Mouse (Mus musculus) gonadal fat pad, adult 2 months (tissue): ENCODE measurements around the gene St8sia1. TPM values are rescaled to one million over a fixed set of nuclear protein-coding genes. Genes with fewer than 3 reads are reported as not detected.

ENCODE experiments used
- DNase-seq: peaks from one replicate; pipeline ENCODE4 v3.0.0-alpha.2; 2012; ENCODE audit warnings: low read depth
- polyA plus RNA-seq: library from polyadenylated mRNA; depleted of rRNA; stranded (reverse); fragments of >200 nt; gene quantifications from 2 replicates; pipeline ENCODE4 v1.2.3, GENCODE M21; 2012

St8sia1 gene
- polyA plus RNA-seq, 1 experiment, result 0.04 TPM

- DNase-seq, result no peak
These were observed 15.7 kb upstream of the St8sia1 start for GRCm38 (mm10) chr6:142979665-142980660.

DNA sequence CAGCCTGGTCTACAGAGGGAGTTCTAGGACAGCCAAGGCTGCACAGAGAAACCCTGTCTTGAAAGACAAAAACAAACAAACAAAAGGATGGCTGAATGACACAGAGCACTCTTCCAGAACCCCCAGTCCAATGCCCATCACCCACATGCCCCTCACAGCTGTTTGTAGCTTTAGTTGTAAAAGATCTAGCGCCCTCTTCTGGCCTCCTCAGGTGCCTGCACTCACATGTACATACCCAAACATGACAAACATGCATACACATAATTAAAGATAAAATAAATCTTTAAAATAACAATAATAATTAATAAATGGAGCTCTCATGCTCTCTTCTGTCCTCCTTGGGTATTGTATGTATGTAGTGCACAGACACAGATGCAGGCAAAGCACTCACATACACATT lies 13.0 kb upstream of the St8sia1 start:
- no peak for DNase-seq

- DNase-seq, result no peak
These were observed 9.0 kb upstream of the St8sia1 start for GRCm38 (mm10) chr6:142973289-142973688.

GRCm38 (mm10) chr6:142972205-142972604 lies 8.0 kb upstream of the St8sia1 start:
- no peak for DNase-seq

GRCm38 (mm10) chr6:142967407-142967806 lies 3.2 kb upstream of the St8sia1 start:
- DNase-seq, result no peak

DNA sequence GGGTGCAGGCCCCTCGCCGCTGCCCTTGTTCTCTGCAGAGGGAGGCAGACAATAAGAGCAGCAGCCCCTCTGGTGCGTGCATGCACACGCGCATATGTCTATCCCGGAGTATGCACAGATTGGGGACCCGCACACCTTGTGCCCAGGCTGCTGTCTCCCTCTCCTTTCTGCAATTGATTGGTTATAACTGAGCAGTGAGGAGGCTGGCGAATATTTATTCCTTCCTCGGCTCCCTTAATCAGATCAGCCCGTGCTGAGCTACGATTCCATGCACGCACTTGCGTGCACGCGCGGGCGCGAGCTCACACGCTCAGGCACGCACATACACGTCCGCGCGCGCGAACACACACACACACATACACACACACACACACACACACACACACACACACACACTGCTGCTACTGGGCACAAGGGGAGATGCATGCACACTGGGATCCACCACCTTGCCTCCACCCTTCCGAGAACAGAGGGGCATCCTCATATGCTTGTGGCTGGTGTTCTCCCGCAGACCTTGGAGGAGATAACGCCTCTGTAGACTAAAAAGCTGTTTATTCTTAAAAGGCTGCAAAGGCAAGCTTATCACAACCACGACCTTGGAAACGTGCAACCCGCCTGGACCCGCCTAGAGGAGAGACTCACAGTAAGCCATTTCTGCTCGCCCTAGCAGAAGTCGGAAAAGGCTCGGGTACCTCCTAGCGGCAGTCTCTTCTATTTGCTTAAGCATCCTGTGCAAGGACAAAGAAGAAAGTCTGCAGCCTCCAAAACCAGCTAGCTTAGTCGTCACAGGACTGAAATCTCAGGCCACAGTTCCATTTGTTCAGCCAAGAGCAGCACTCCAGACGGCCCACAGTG lies 506 bp upstream of the St8sia1 start:
- no peak for DNase-seq

- DNase-seq, result no peak
These were observed 674 bp downstream of the St8sia1 start for GRCm38 (mm10) chr6:142963480-142964075.

- DNase-seq, result no peak
These were observed 1.4 kb downstream of the St8sia1 start for GRCm38 (mm10) chr6:142962881-142963280.

GRCm38 (mm10) chr6:142962476-142962875 lies 1.8 kb downstream of the St8sia1 start:
- no peak for DNase-seq

DNA sequence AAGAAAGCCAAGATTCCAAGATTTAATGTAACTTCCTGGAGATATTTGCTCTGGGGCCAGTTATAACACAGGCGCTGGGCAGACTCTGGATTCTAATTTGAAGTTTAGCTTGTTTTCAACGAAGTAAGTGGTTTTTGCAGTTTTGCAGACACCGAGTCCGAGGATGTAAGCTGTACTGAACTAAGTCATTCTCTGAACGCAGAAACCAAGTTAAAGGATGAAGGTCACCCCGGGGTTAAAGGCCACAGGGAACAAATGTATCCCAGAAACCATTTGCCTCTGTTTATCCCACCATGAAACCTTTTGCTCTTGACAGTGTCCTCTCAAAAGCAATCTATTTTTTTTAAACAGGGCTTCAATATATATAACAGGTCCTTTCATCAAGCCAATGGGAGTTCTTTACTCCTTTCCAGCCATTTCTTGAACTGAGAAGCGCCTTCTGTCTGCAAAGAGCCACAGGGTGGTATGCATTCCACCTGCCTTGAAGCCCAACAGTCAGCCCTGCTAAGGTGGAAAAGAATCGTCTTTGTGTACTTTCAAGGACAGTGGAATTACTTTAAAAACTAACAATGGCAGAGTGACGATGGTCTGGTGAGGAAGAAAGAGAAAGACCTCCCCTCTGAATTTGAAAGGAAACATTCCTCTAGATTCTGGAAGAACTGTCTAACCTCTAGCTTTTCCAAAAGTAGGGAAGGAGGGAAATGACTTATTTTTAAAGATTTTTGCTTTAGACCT lies 2.4 kb downstream of the St8sia1 start:
- DNase-seq, result no peak

- DNase-seq, result no peak
These were observed 7.7 kb downstream of the St8sia1 start for GRCm38 (mm10) chr6:142956556-142956955.

- no peak for DNase-seq
These were observed 9.0 kb downstream of the St8sia1 start for GRCm38 (mm10) chr6:142955281-142955680.

DNA sequence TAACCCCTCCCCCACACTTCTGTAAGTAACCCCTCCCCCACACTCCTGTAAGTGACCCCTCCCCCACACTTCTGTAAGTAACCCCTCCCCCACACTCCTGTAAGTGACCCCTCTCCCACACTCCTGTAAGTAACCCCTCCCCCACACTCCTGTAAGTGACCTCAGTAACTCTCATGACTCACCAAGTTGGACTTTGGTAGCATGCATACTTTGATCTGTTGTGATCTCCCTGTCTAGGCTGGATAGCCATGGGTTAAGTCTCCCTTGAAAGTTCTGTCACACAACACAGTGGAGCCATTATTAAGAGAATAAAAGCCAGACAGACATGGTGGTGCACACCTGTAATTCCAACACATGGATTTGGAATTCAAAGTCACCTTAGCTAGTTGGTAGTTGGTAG lies 11.1 kb downstream of the St8sia1 start:
- DNase-seq, result no peak

DNA sequence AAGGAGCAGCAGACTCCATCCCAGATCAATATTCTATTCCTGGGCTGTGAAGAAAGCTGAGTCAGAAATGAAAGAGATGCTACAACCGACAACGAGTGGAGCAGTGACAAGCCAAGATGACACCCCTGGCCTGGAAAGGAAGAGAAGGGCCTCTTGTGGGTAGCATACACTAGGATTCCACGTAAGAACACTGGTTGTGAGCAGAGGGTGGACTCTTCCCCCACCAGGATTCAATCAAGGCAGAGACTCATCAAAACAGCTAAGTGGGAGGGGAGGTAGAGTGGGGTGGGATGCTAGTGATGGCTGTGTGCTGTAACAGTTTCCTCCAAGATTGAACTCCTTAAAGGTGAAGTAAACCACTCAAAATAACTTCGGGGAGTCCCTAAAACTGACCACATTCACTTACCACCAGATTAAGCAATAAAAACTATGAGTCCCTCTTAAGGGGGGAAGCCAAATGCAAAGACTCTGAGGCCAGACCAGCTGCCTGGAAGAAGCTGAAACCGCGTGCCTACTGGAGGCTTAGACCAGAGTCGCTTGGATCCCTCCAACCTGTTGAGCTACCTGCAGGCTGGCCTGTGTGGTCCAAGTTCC lies 11.8 kb downstream of the St8sia1 start:
- DNase-seq, result no peak

GRCm38 (mm10) chr6:142951564-142952308 lies 12.5 kb downstream of the St8sia1 start:
- no peak for DNase-seq

- DNase-seq, result no peak
These were observed 13.9 kb downstream of the St8sia1 start for GRCm38 (mm10) chr6:142950354-142950753.

DNA sequence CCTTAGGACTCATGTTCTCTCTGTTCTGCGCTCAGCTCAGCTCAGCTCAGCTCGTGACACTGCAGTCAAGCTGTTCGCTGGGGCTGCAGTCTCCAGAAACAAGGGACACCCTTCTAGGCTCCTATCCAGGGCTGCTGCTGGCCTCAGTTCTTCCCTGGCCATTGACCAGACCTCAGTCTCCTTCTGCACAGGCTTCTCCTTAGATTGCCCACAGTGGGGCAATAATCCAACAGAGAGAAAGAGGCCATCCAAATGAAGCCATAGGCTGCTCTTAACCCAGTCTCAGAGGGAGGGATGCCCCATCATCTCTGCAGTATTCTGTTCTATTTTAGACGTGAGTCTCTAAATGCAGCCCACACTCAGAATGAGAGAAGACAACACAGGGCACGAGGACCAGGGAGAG lies 15.3 kb downstream of the St8sia1 start:
- no peak for DNase-seq

DNA sequence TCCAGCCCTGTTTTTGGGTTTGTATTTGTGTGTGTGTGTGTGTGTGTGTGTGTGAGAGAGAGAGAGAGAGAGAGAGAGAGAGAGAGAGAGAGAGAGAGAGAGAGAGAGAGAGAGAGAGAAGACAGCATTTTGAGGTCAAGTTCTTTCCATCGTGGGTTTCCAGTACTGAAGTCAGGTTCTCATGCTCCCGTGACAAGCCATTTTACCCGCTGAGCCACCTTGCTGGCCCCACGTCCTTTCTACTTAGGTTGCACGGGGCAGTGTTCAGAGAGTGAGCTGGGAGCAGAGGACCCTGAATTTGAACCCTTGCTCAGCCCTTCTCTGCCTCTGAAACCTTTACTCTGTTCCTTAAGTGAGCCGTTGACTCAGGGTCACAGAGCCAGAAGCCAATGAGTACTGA lies 17.2 kb downstream of the St8sia1 start:
- no peak for DNase-seq

- no peak for DNase-seq
These were observed 18.0 kb downstream of the St8sia1 start for GRCm38 (mm10) chr6:142946069-142946871.
